Mouse (Mus musculus) v-Abl transformed pro-B cells (cell line): ENCODE data around the gene Abi3.

Source experiments
- in situ Hi-C, 2 experiments: fragments of 400-800 bp; cut with MboI; formaldehyde crosslinking; loops; one replicate each; pipeline ENCODE4 v1.15.1; 2025; ENCODE audit not compliant: unreplicated experiment in 2 of 2

The Abi3 gene

GRCm38 (mm10) chr11:95805010-95805409 is 37.3 kb downstream of the Abi3 start:
- in situ Hi-C loops: no loop called here

GRCm38 (mm10) chr11:95795582-95795981 is 46.7 kb downstream of the Abi3 start:
- in situ Hi-C loops: loop anchor here in 1 of 2 experiments (25.0 kb wide), 1 partner anchor 442 kb away; no protein-coding TSS in a partner anchor

- in situ Hi-C loops: loop anchor here in 1 of 2 experiments (25.0 kb wide), 1 partner anchor 443 kb away; no protein-coding TSS in a partner anchor
Observed at GRCm38 (mm10) chr11:95794201-95794600, 48.1 kb downstream of the Abi3 start.

DNA sequence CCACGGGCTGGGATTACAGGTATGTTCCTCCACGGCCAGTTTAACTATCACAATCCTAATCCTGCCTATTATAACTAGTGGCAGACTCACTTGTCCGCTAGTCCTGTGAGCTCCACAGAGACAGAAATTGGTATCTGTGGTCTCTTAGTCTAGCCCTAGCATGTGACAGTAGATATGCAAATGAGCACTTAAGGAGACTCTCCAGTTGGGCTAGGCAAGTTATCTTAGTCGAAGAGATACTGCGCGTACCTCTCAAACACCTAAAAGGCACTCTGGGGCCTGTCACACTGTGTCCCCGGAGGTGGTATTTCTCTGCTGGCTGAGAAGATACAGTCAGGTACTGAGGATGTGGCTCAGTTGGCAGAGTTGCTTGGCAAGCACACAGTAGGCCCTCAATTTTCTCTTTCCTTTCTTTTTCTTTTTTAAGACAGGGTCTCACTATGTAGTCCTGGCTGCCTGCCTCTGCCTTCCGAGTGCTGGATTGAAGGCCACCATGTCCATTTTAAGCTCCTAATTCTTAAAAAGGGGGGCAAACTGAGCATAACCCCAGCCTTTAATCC is 49.2 kb downstream of the Abi3 start:
- in situ Hi-C loops: loop anchor here in 1 of 2 experiments (25.0 kb wide), 1 partner anchor 444 kb away; no protein-coding TSS in a partner anchor

- in situ Hi-C loops: loop anchor here in 1 of 2 experiments (25.0 kb wide), 1 partner anchor 446 kb away; no protein-coding TSS in a partner anchor
Observed at GRCm38 (mm10) chr11:95791787-95792186, 50.5 kb downstream of the Abi3 start.

GRCm38 (mm10) chr11:95789451-95789891 is 52.8 kb downstream of the Abi3 start:
- in situ Hi-C loops: loop anchor here (5.0 to 25.0 kb wide), 3 partner anchors 193 to 448 kb away; no protein-coding TSS in a partner anchor

GRCm38 (mm10) chr11:95786511-95786910 is 55.8 kb downstream of the Abi3 start:
- in situ Hi-C loops: loop anchor here (5.0 to 25.0 kb wide), 3 partner anchors 196 to 451 kb away; no protein-coding TSS in a partner anchor

- in situ Hi-C loops: loop anchor here (5.0 to 25.0 kb wide), 3 partner anchors 197 to 452 kb away; no protein-coding TSS in a partner anchor
Observed at GRCm38 (mm10) chr11:95785675-95786074, 56.6 kb downstream of the Abi3 start.

DNA sequence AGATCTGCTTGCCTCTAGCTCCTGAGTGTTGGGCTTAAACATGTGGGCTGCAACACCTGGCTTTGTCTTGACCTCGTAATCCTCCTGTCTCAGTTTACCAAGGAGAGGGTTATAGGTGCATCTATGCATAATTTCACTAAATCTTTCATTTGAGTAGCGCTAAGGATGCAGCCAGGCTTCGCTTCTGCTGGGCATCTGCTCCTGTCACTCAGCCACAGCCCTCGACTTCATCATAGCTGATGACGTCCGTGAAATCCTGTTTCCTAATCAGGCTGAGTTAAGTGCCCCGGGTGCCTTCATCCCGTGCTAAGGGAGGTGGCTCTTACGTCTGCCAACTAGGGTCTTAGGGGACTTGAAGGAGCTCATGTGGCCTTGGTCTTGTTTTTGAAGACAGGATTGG is 58.3 kb downstream of the Abi3 start:
- in situ Hi-C loops: loop anchor here in 1 of 2 experiments (10.0 to 25.0 kb wide), 2 partner anchors 201 to 453 kb away; no protein-coding TSS in a partner anchor

DNA sequence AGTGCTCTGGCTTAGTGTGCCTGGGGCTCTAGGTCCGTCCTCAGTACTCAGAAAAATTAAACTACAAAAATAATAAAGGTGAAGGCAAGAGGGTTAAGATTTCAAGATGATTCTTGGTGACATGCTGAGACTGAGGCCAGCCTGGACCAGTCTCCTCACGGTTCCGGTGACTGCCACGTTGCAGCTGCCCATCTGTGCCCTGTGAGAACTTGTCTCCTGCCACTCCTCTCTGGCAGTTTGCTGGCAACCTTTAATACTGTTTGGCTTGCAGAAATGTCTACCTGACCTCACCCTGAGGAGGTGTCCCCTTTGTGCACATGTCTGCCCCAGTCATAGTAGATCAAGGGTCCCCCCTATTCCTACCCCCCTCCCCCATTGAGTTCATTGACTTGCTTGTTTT is 58.8 kb downstream of the Abi3 start:
- in situ Hi-C loops: loop anchor here in 1 of 2 experiments (10.0 to 25.0 kb wide), 2 partner anchors 201 to 454 kb away; no protein-coding TSS in a partner anchor

- in situ Hi-C loops: loop anchor here in 1 of 2 experiments (10.0 to 25.0 kb wide), 2 partner anchors 203 to 456 kb away; no protein-coding TSS in a partner anchor
Observed at GRCm38 (mm10) chr11:95781557-95781956, 60.7 kb downstream of the Abi3 start.

DNA sequence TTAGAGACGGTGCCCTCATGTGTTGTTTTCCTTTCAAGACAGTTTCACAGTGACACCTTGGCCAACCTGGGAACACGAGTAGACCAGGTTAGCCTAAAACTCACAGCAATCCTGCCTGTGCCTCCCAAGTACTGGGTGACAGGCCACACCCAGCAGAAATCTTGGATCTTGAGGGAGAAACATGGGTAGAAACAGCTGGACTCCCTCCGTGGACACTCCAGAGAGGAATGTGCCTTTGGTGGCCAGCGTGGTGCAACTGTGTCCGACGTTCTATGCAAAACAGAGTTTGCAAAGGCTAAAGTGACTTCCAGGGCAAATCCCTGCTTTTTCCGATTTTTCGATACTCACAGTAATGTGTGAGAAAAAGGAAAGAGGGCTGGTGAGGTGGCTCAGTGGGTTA is 61.8 kb downstream of the Abi3 start:
- in situ Hi-C loops: loop anchor here in 1 of 2 experiments (10.0 to 25.0 kb wide), 2 partner anchors 204 to 457 kb away; no protein-coding TSS in a partner anchor
